ENCODE assay signal across 14 mouse cellular contexts in genomic region chr12:80729758-80730530, GRCm38 (mm10). TPM values are rescaled to one million over a fixed set of nuclear protein-coding genes. Genes with fewer than 3 reads are reported as not detected.
DNase-seq lines count a peak whose midpoint lies in the region; ATAC-seq lines count a peak whose summit lies in the region.
"Had no signal": no experiment of that assay in that cellular context is flagged by ENCODE, and none has a peak within 500 bp of the region (broad histone marks: within the 10 kb centered on the region; RNA-seq: fewer than 3 reads in every experiment).

No protein-coding gene starts in this region.

- WGBS in liver, embryonic 16.5 days (ENCODE audit: insufficient replicate concordance), result 61% methylated on average over 12 of the region's 12 CpGs
- 68% methylated on average over 12 of the region's 12 CpGs for WGBS in liver, embryonic 12.5 days (ENCODE audit: insufficient replicate concordance)

- peak; percentile 42 to 46 for DNase-seq in cerebellum, postnatal 10 days
- no peak for DNase-seq in cerebellum, postnatal 36 days
- peak; percentile 61 to 69 for DNase-seq in layer of hippocampus, adult 8-10 months (ENCODE audit: low spot score in 2 of 2)
- peak; percentile 84 for DNase-seq in lung, postnatal 36 days
- no peak for DNase-seq in adrenal gland, adult 2 months
- no peak for DNase-seq in cerebellum, adult 18-20 months
- DNase-seq: gastrocnemius, postnatal 25 days had no signal

- H3K9ac ChIP-seq in liver, embryonic 16.5 days (ENCODE audit: low read depth, low read length), result no peak overlapping the region
- no peak overlapping the region for H3K9ac ChIP-seq in liver, embryonic 12.5 days
- H3K9ac ChIP-seq: limb, embryonic 12.5 days had no signal

- H3K27ac ChIP-seq in liver, embryonic 16.5 days (ENCODE audit: low read length), result no peak overlapping the region
- H3K27ac ChIP-seq in liver, embryonic 12.5 days, result no peak overlapping the region
- H3K27ac ChIP-seq: limb, embryonic 12.5 days had no signal

- H3K36me3 ChIP-seq in liver, embryonic 16.5 days (ENCODE audit: control insufficient read depth, insufficient read depth), result no peaks in the 10 kb centered on the region
- H3K36me3 ChIP-seq in liver, embryonic 12.5 days, result no peaks in the 10 kb centered on the region
- H3K36me3 ChIP-seq: G1E; limb, embryonic 12.5 days had no signal

- no peaks in the 10 kb centered on the region for H3K4me1 ChIP-seq in liver, embryonic 16.5 days (ENCODE audit: control insufficient read depth, low read depth, low read length)
- peaks cover 9% of the 10 kb centered on the region for H3K4me1 ChIP-seq in liver, embryonic 12.5 days
- H3K4me1 ChIP-seq: limb, embryonic 12.5 days had no signal

- no peak overlapping the region for H3K4me2 ChIP-seq in liver, embryonic 16.5 days (ENCODE audit: low read depth, low read length)
- H3K4me2 ChIP-seq in liver, embryonic 12.5 days, result no peak overlapping the region

- H3K9me3 ChIP-seq in liver, embryonic 16.5 days (replicated peaks; ENCODE audit: control insufficient read depth, low read length), result no peaks in the 10 kb centered on the region
- H3K9me3 ChIP-seq in liver, embryonic 12.5 days (replicated peaks), result no peaks in the 10 kb centered on the region
- H3K9me3 ChIP-seq: G1E; limb, embryonic 12.5 days had no signal

- no peak overlapping the region for H3K4me3 ChIP-seq in liver, embryonic 16.5 days (ENCODE audit: low read depth, low read length)
- no peak overlapping the region for H3K4me3 ChIP-seq in liver, embryonic 12.5 days
- H3K4me3 ChIP-seq: limb, embryonic 12.5 days had no signal

- peak; percentile 30 for ATAC-seq in liver, embryonic 16.5 days (ENCODE audit: low read depth)
- ATAC-seq in liver, embryonic 12.5 days, result no peak

- no peaks in the 10 kb centered on the region for H3K27me3 ChIP-seq in liver, embryonic 16.5 days (ENCODE audit: control insufficient read depth, insufficient read depth, low read depth, low read length)
- H3K27me3 ChIP-seq in liver, embryonic 12.5 days (replicated peaks), result peaks cover 31% of the 10 kb centered on the region
- H3K27me3 ChIP-seq: limb, embryonic 12.5 days had no signal

RNA-seq across cellular contexts. Expression of gene Ccdc177, which starts 30.5 kb away (rescaled TPM):
- not detected in 2 replicates for polyA plus RNA-seq in liver, embryonic 16.5 days (2015; fragmentation: Nextera tagmentation; extraction: Ambion mirVana)
- not detected in 2 replicates for polyA plus RNA-seq in liver, embryonic 12.5 days (2016; fragmentation: Nextera tagmentation; extraction: Ambion mirVana)
- total RNA-seq in layer of hippocampus, adult 8-10 months (2022), result 10 to 100 TPM; 15.1 to 16.6 (median 15.8) TPM
- under 1 TPM in 1 of 2 experiments, not detected in 1; 0.07 TPM for total RNA-seq in adrenal gland, adult 2 months (2021)
- polyA plus RNA-seq in adrenal gland, adult 2 months (2012; rRNA removed), result not detected in 2 replicates
- total RNA-seq: adrenal gland, adult 18-20 months; gastrocnemius, postnatal 25 days had no signal
- polyA plus RNA-seq: G1E; spleen, adult 2 months had no signal

RNA-seq across cellular contexts. Expression of gene Plekhd1, which starts 37.6 kb away (rescaled TPM):
- 0.18 and 0.35 TPM in 2 replicates for polyA plus RNA-seq in liver, embryonic 16.5 days (2015; fragmentation: Nextera tagmentation; extraction: Ambion mirVana)
- 0.44 and 0.66 TPM in 2 replicates for polyA plus RNA-seq in liver, embryonic 12.5 days (2016; fragmentation: Nextera tagmentation; extraction: Ambion mirVana)
- total RNA-seq in layer of hippocampus, adult 8-10 months (2022), result 10 to 100 TPM in 1 of 4 experiments, 1 to 10 TPM in 3; 5.0 to 11.0 (median 7.6) TPM
- not detected for total RNA-seq in adrenal gland, adult 2 months (2021)
- 0.10 TPM in 1 of 2 replicates, not detected in the other for polyA plus RNA-seq in adrenal gland, adult 2 months (2012; rRNA removed)
- total RNA-seq: adrenal gland, adult 18-20 months; gastrocnemius, postnatal 25 days; heart, postnatal 25 days had no signal
- polyA plus RNA-seq: G1E had no signal

Comparison
In these comparisons a context has a peak if more than half of its experiments do, and no peak if none do; other contexts are left out.
1. DNase-seq: peak in cerebellum, postnatal 10 days (2 of 2), layer of hippocampus, adult 8-10 months (2 of 2) and lung, postnatal 36 days (single experiment); none in cerebellum, postnatal 36 days (0 of 2), adrenal gland, adult 2 months (single experiment) and cerebellum, adult 18-20 months (0 of 2).